Mouse (Mus musculus) bone marrow macrophage, adult 2 months (primary cell): ENCODE measurements around the gene Lonp1.

Experiments
- CTCF ChIP-seq: IDR thresholded peaks from 2 replicates; pipeline ENCODE4 v1.5.1; 2012; ENCODE audit warnings: low read depth, mild to moderate bottlenecking, low read length, moderate library complexity
- POLR2A ChIP-seq: IDR thresholded peaks from 2 replicates; pipeline ENCODE4 v1.6.1; 2012; ENCODE audit warnings: mild to moderate bottlenecking, low read depth, low read length, borderline replicate concordance

- no peak for TF ChIP-seq POLR2A
- no peak for TF ChIP-seq CTCF
Observed at GRCm38 (mm10) chr17:56567370-56567769, 59.3 kb downstream of the Lonp1 start.
